Mouse (Mus musculus) bone marrow, adult 2 months (tissue): ENCODE measurements at regions not wholly inside any gene's neighbourhood (a gene's known extent, or its start where the extent isn't known, plus 50 kb on each side); places are given as distances from the start of the nearest gene placed in this dataset.

Source experiments
- CTCF ChIP-seq: fragments of 200-500 bp; IDR thresholded peaks from 2 replicates; pipeline ENCODE4 v1.5.1; 2011; ENCODE audit warnings: low read length, control low read depth; ENCODE audit not compliant: control insufficient read depth, insufficient read depth
- POLR2A ChIP-seq: fragments of 200-500 bp; IDR thresholded peaks from 2 replicates; pipeline ENCODE4 v1.6.1; 2011; ENCODE audit warnings: low read depth, mild to moderate bottlenecking, control low read depth, low read length, borderline replicate concordance; ENCODE audit not compliant: control insufficient read depth

DNA sequence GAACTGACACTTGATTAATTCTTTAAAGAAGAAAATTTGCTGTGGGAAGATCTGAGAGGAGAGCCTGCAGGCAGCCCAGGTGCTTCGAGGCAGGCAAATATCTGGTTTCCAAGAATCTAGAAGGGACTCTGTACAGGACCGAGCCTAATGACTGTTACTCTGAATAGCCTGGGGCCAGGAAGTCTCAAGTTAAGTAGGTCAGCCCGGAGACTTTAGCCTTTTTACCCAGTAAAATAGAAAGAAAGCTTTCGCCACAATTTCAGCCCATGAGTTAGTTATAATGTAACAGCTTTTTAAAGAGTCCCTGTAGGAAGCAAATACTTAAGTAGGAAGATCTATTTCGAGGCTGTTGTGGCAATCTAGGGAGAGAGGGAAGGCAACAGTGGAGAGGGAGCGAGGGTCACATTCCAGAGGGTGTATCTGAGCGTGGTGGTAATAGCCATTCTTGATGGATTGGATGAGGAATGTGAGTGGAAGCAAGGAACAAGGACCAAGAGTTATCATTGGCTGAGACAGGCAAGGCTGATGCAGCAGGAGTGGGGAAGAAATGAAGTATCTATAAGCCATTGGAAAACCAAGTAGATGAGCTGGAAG lies 50.2 kb upstream of the Fam184a start:
- TF ChIP-seq POLR2A: no peak
- TF ChIP-seq CTCF: no peak
